Mouse (Mus musculus) kidney, adult 8-10 months (tissue): ENCODE results near the gene Fam83c.

ENCODE experiments used
- DNase-seq, 2 experiments: peaks; one replicate each; pipeline ENCODE4 v3.0.0; 2022

Gene Fam83c

GRCm38 (mm10) chr2:155826630-155827424 is 7.8 kb downstream of the Fam83c start, which contains the start of gene Eif6:
Eif6 (minus strand) TSS chr2:155826925.
- peak; percentile 89 for DNase-seq

- peak in 1 of 2 experiments; percentile 39 for DNase-seq
Measured at GRCm38 (mm10) chr2:155825904-155826629, 8.6 kb downstream of the Fam83c start.

- no peak for DNase-seq
Measured at GRCm38 (mm10) chr2:155823722-155824121, 10.9 kb downstream of the Fam83c start.

- no peak for DNase-seq
Measured at GRCm38 (mm10) chr2:155820779-155821178, 13.9 kb downstream of the Fam83c start.

- peak; percentile 78 to 83 for DNase-seq
Measured at GRCm38 (mm10) chr2:155819449-155820251, 15.0 kb downstream of the Fam83c start.

- no peak for DNase-seq
Measured at GRCm38 (mm10) chr2:155819392-155819448, 15.4 kb downstream of the Fam83c start, which contains the start of gene BC029722. BC029722 (minus strand) TSS chr2:155819426.

GRCm38 (mm10) chr2:155818596-155819391 is 15.9 kb downstream of the Fam83c start:
- peak; percentile 96 to 98 for DNase-seq

GRCm38 (mm10) chr2:155817301-155818245 is 17.1 kb downstream of the Fam83c start:
- DNase-seq = no peak

- no peak for DNase-seq
Measured at GRCm38 (mm10) chr2:155816179-155816578, 18.5 kb downstream of the Fam83c start.

GRCm38 (mm10) chr2:155814829-155815228 is 19.8 kb downstream of the Fam83c start:
- DNase-seq = no peak

GRCm38 (mm10) chr2:155812637-155813036 is 22.0 kb downstream of the Fam83c start:
- DNase-seq = no peak

GRCm38 (mm10) chr2:155811821-155812396 is 22.7 kb downstream of the Fam83c start:
- DNase-seq = peak; percentile 50 to 79

- DNase-seq = no peak
Measured at GRCm38 (mm10) chr2:155809620-155810019, 25.0 kb downstream of the Fam83c start.

GRCm38 (mm10) chr2:155807408-155807807 is 27.2 kb downstream of the Fam83c start:
- DNase-seq = no peak

GRCm38 (mm10) chr2:155806548-155806947 is 28.1 kb downstream of the Fam83c start:
- DNase-seq = no peak

GRCm38 (mm10) chr2:155805925-155806255 is 28.8 kb downstream of the Fam83c start:
- no peak for DNase-seq

- DNase-seq = peak; percentile 48 to 55
Measured at GRCm38 (mm10) chr2:155805231-155805924, 29.3 kb downstream of the Fam83c start.

GRCm38 (mm10) chr2:155804053-155804452 is 30.6 kb downstream of the Fam83c start:
- DNase-seq = no peak

- DNase-seq = no peak
Measured at GRCm38 (mm10) chr2:155802761-155803160, 31.9 kb downstream of the Fam83c start.

GRCm38 (mm10) chr2:155798613-155799012 is 36.0 kb downstream of the Fam83c start:
- DNase-seq = no peak
